Mouse (Mus musculus) spleen, adult 2 months (tissue): ENCODE data around the gene Adssl1. TPM values are rescaled to one million over a fixed set of nuclear protein-coding genes. Genes with fewer than 3 reads are reported as not detected.

Source experiments
- DNase-seq, 2 experiments: peaks; one replicate each; pipeline versions ENCODE4 v3.0.0 to v3.0.0-alpha.2; 2012 to 2021; ENCODE audit warnings: low spot score in 2 of 2, low read depth in 1 of 2
- H3K27ac ChIP-seq: fragments of 200-500 bp; 2 replicates; pipeline ENCODE4 v1.5.1; 2012; ENCODE audit warnings: low read length, inconsistent platforms; ENCODE audit not compliant: insufficient read depth
- H3K27me3 ChIP-seq: fragments of 200-500 bp; 2 replicates; pipeline ENCODE4 v1.6.1; 2012; ENCODE audit warnings: mild to moderate bottlenecking, moderate library complexity, low read length, inconsistent platforms; ENCODE audit not compliant: control insufficient read depth, insufficient read depth
- H3K36me3 ChIP-seq: fragments of 200-500 bp; 2 replicates; pipeline ENCODE4 v1.6.1; 2012; ENCODE audit warnings: mild to moderate bottlenecking, low read length, inconsistent platforms; ENCODE audit not compliant: control insufficient read depth, insufficient read depth
- H3K4me1 ChIP-seq: fragments of 200-500 bp; 2 replicates; pipeline ENCODE4 v1.6.1; 2011; ENCODE audit warnings: inconsistent platforms; ENCODE audit not compliant: control insufficient read depth, insufficient read depth, insufficient read length
- H3K4me3 ChIP-seq: fragments of 200-500 bp; 2 replicates; pipeline ENCODE4 v1.5.1; 2011; ENCODE audit warnings: mild to moderate bottlenecking, inconsistent platforms; ENCODE audit not compliant: insufficient read depth, insufficient read length; ENCODE audit errors: extremely low read depth
- CTCF ChIP-seq: fragments of 200-500 bp; IDR thresholded peaks from 2 replicates; pipeline ENCODE4 v1.5.1; 2011; ENCODE audit warnings: mild to moderate bottlenecking, inconsistent platforms; ENCODE audit not compliant: insufficient read depth, insufficient read length, insufficient replicate concordance; ENCODE audit errors: extremely low read depth
- POLR2A ChIP-seq: fragments of 200-500 bp; IDR thresholded peaks from 2 replicates; pipeline ENCODE4 v1.6.1; 2011; ENCODE audit warnings: low read depth, low read length, inconsistent platforms
- WGBS: fragments of 180-500 bp; shearing (Covaris S2); methylation state at CpG from one replicate; pipeline ENCODE4 v1.1.7; 2018; 5-methylcytosine and 5-hydroxymethylcytosine counted together
- polyA plus RNA-seq: library from polyadenylated mRNA; depleted of rRNA; stranded (reverse); fragments of >200 nt; gene quantifications from 2 replicates; pipeline ENCODE4 v1.2.3, GENCODE M21; 2012

Gene Adssl1
- polyA plus RNA-seq, 1 experiment, result 10.7 TPM

DNA sequence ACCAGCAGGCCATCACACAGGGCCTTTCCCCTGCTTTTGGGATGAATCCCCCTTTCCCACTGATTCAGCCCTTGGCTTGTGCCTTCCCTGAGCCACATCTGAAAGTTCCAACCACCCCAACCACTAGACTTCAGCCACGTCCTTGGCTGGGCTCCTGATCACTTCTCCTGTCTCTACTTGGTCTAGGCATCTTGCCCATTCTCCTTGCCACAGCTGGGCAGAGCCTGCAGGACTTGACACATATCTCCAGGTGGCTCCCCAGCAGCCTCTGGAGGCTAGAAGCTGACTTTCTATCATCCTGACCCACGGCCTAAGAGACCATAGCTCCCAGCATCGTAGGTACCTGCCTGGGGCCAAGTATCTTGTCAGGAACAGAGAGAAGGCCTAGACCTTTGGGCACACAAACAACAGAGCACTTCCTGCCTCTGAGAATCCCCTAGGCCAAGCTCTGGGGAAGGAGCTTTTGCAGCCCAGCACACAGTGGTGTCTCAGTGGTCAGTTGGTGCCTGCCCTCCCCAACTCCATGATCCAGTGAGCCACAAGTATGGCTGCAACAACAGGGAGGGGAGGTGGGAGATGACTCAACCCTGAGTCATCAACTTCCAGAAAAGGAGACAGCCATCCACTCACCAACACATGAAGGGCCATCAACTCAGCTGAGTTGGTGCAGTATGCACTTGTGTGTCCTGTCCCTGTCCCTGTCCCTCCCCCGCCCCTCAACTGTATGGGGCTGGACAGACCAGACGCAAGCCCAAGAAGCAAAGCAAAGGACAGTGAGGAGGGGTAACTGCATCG is 41.4 kb upstream of the Adssl1 start:
- 79% methylated on average over 6 of the region's 6 CpGs for WGBS
- no peaks in the 10 kb centered on the region for H3K27me3 ChIP-seq
- TF ChIP-seq CTCF (no peak), POLR2A (no peak)
- H3K27ac ChIP-seq, result no peak overlapping the region
- H3K4me3 ChIP-seq, result no peak overlapping the region
- DNase-seq, result no peak
- H3K4me1 ChIP-seq, result no peaks in the 10 kb centered on the region
- H3K36me3 ChIP-seq, result no peaks in the 10 kb centered on the region

GRCm38 (mm10) chr12:112579430-112579829 is 40.4 kb upstream of the Adssl1 start:
- H3K36me3 ChIP-seq, result no peaks in the 10 kb centered on the region
- TF ChIP-seq CTCF (no peak), POLR2A (no peak)
- no peak overlapping the region for H3K4me3 ChIP-seq
- no peak for DNase-seq
- no peaks in the 10 kb centered on the region for H3K4me1 ChIP-seq
- no peak overlapping the region for H3K27ac ChIP-seq
- H3K27me3 ChIP-seq, result no peaks in the 10 kb centered on the region
- 92% methylated on average over 5 of the region's 5 CpGs for WGBS

DNA sequence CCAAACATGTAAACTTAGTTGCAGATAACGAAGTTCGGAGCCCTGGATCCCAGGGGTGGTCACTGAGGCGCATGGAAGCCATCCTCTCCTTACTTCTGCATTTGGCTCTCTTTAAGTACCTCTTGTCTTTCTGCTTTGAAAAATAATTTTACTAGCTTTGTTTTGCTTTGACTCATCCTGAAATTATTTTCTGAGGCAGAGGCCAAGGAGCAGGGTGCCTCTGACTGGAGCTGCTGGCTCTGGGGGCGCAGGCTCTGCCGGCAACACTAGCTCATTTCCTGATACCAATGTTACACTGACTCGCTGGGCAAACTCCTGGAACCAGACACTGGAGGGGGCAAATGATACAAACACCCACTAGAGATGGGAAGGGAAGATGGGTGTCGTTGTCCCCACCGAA is 39.9 kb upstream of the Adssl1 start:
- WGBS, result 86% methylated on average over 8 of the region's 8 CpGs
- TF ChIP-seq CTCF (no peak), POLR2A (no peak)
- Histone ChIP-seq H3K4me3 (no peak overlapping the region), H3K36me3 (no peaks in the 10 kb centered on the region), H3K27ac (no peak overlapping the region), H3K4me1 (no peaks in the 10 kb centered on the region), H3K27me3 (no peaks in the 10 kb centered on the region)
- DNase-seq, result no peak

GRCm38 (mm10) chr12:112581113-112581512 is 38.7 kb upstream of the Adssl1 start:
- no peak for DNase-seq
- no peaks in the 10 kb centered on the region for H3K27me3 ChIP-seq
- H3K27ac ChIP-seq, result no peak overlapping the region
- H3K4me1 ChIP-seq, result peaks cover 2% of the 10 kb centered on the region; the same call in 1 of the 2 replicates
- no peak overlapping the region for H3K4me3 ChIP-seq
- no peak for TF ChIP-seq POLR2A
- no peak for TF ChIP-seq CTCF
- H3K36me3 ChIP-seq, result no peaks in the 10 kb centered on the region
- WGBS, result 68% methylated on average over 3 of the region's 3 CpGs

DNA sequence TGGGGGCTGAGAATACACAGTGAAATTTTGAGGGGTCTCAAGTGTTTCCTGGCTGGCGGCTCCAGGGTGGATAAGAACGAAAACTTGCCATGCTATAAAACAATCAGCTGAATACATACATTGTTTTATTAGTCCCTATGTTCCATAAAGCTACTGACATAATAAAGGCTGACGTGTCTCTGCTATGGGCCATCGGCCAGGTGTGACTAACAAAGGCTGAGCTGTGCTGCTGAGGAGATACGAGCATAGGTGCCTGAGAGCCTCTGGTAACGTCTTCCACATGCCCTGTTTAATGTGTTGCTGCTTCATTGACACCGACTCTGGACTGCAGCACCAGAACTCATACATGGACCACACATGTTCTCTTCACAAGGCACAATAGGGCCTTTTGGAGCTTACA is 34.9 kb upstream of the Adssl1 start:
- no peaks in the 10 kb centered on the region for H3K36me3 ChIP-seq
- H3K4me1 ChIP-seq, result peaks cover 26% of the 10 kb centered on the region; the same call in 1 of the 2 replicates
- WGBS, result 74% methylated on average over 7 of the region's 7 CpGs
- DNase-seq, result no peak
- no peak overlapping the region for H3K4me3 ChIP-seq
- no peak for TF ChIP-seq POLR2A
- TF ChIP-seq CTCF, result no peak
- no peaks in the 10 kb centered on the region for H3K27me3 ChIP-seq
- H3K27ac ChIP-seq, result no peak overlapping the region

DNA sequence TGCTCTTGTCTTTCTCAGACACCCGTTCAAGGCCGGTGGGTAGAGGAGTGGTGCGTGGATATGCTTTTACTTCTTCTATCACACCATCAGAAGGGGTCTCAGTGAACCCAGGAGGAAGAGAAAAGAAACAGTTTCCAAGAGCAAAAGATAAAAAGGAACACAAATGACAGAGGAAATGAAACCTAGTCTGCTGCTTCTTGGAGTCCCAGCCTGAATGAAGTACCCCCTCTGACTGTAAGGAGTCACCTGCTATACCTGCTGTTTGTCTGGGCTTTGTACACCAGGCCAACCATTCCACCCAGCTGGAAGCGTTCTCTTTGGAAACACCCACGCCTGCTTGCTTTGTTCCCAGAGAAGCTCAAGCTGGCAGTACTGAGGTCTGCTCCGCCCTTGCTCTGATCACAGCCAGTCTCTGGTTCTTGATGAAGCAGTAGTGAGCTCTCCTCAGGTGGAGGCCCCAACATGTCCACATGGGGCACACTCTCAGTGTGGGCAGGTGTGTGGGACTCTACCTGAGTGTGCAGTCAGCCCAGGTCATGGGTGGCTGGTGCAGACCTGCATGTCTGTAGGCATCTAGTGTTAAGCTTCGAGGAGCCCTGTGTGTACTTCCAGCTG is 33.8 kb upstream of the Adssl1 start:
- Histone ChIP-seq H3K36me3 (no peaks in the 10 kb centered on the region), H3K27me3 (no peaks in the 10 kb centered on the region), H3K4me3 (no peak overlapping the region), H3K4me1 (peaks cover 30% of the 10 kb centered on the region; the same call in 1 of the 2 replicates), H3K27ac (no peak overlapping the region)
- DNase-seq, result no peak
- WGBS, result 64% methylated on average over 7 of the region's 7 CpGs
- TF ChIP-seq CTCF (no peak), POLR2A (no peak)

GRCm38 (mm10) chr12:112587125-112588124 is 32.4 kb upstream of the Adssl1 start:
- Histone ChIP-seq H3K27ac (no peak overlapping the region), H3K4me3 (no peak overlapping the region), H3K27me3 (no peaks in the 10 kb centered on the region), H3K4me1 (peaks cover 30% of the 10 kb centered on the region; the same call in 1 of the 2 replicates), H3K36me3 (no peaks in the 10 kb centered on the region)
- TF ChIP-seq CTCF, result no peak
- TF ChIP-seq POLR2A, result no peak
- DNase-seq, result no peak
- 66% methylated on average over 14 of the region's 14 CpGs for WGBS
